Mouse (Mus musculus) v-Abl transformed pro-B cells (cell line): ENCODE data around the gene Ccdc187.

ENCODE experiments used
- in situ Hi-C, 2 experiments: fragments of 400-800 bp; cut with MboI; formaldehyde crosslinking; loops; one replicate each; pipeline ENCODE4 v1.15.1; 2025; ENCODE audit not compliant: unreplicated experiment in 2 of 2

The Ccdc187 gene

GRCm38 (mm10) chr2:26298208-26298855 is 4.0 kb upstream of the Ccdc187 start:
- in situ Hi-C loops = no loop called here

- in situ Hi-C loops = no loop called here
Measured at GRCm38 (mm10) chr2:26296606-26297195, 2.3 kb upstream of the Ccdc187 start.

DNA sequence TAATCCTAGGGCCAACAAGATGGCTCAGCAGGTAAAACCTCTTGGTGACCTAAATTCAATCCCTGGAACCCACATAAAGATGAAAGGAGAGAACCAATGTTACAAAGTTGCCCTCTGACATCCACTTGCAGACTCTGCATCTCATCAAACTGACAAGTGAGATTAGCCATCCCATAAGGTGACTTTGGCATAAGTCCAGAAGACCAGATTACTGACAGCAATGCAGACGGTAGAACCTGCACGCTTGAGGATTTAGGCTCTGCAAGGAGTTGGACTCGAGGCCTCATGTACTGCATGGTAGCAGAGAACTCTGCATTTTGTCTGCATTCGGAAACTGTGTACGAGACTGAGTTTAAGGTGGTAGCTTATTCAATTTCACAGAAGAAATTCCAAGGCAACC is 4.2 kb downstream of the Ccdc187 start:
- in situ Hi-C loops = no loop called here

DNA sequence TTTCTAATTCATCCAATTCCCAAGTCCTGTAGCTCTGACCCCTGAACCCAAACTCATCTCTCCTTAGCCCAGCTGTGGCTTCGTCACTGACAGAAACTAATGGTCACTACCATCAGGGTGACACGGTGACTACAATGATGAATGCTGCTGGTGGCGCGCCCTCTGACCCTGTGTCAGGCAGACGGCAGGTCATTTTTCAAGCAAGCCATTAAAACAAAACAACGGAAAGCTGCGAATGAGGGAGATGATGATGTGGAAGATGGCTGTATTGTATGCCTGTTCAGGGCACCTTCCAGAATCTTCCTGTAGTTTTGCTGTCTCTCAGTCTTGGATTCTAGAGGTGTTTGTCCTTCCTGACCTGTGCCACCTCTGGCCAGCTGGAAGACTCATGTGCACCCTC is 8.0 kb downstream of the Ccdc187 start:
- in situ Hi-C loops = no loop called here

DNA sequence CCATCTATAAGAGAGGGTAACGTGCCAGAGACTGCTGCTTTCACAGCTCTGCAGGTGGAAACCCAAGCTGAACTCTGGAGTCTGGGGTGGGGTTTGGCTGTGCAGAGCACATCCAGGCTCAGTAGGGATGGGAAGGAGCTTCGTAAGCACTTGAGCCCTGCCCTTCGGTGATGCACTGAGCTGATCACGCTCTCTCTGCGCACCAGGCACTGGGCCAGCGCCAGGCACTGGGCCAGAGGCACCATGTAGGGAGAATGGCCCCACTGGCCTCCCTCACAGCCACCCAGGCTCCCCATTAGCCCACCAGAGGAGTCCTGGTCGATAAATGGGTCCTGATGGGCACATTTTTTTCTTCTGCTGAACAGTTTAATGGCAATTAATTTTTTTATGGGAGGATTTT is 8.6 kb downstream of the Ccdc187 start:
- in situ Hi-C loops = no loop called here

DNA sequence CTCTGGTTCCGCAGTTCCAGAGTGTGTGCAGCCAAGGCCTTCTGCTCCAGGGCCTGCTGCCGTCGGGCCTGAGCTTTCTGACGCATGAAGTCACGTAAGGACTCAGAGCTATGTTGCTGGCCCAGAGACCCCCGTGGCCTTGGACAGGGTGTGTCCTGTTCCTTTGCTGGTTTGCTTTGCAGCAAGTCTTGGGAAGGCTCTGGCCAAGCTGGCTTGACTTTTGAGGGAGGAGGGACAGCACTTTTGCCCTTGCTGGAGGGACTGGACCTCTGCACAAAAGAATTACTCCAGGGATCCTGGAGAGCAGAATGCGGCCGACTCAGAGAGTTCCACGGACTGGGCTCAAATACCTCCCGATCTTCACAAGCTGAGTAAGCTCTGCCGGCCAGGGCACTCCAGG is 13.8 kb downstream of the Ccdc187 start:
- in situ Hi-C loops = no loop called here

DNA sequence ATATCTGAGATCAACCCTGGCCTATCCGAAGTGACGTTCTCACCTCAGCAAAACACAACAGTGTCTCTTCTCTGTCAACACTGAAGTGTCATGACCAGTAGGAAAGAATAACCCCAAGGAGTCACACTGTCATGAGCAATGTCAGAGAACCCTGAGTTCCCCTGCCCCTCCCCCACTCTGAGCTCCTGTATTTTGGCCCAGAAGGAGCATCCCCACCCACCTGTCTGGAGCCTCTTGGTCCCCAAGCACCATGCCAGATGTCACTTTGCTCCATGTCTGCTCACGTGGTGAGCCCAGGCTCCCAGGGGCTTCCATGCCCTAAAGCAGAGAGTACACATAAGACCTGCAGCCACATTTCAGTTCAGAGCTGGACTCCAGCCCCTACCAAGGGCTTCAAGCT is 14.6 kb downstream of the Ccdc187 start:
- in situ Hi-C loops = loop anchor here (5.0 to 10.0 kb wide), 2 partner anchors 102 to 105 kb away; no protein-coding TSS in a partner anchor

DNA sequence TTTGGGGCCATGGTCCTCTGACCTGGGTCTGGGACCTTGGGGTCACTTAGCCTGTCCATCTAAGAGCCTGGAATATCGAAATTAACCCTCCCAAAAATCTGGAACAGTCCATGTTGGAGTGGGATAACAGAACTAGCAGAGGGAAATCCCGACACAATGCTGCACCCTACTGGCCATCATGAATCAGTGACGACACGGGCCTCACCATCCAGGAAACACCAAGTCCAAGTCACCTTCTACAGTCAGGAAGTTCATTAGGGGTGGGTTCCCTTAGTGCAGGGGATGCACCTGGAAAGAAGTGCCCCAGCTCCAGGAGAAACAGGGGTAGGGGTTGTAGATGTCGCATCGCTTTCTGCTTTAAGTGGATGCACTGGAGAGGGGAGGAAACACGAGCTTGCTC is 20.7 kb downstream of the Ccdc187 start:
- in situ Hi-C loops = loop anchor here in 1 of 2 experiments (10.0 kb wide), 1 partner anchor 99 kb away; no protein-coding TSS in a partner anchor

DNA sequence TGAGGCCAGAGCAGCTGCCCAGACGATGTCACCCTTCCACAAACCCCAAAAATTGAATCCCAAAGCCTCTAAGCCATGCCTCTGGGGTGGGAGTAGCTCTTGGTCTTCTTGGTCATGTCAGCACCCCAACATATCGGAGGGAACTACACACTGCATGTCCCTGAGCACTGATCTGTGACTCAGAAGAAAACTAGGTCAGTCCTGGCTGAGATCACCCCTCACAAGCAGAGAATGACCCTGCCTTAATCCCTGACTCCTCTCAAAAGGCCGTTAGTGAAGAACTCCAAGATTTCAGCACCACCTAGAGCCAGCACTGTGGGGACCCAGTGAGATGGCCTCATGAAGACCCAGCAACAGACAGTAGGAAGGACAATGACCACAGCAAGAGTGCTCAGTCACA is 26.1 kb downstream of the Ccdc187 start:
- in situ Hi-C loops = no loop called here

GRCm38 (mm10) chr2:26266066-26266742 is 28.2 kb downstream of the Ccdc187 start:
- in situ Hi-C loops = no loop called here

DNA sequence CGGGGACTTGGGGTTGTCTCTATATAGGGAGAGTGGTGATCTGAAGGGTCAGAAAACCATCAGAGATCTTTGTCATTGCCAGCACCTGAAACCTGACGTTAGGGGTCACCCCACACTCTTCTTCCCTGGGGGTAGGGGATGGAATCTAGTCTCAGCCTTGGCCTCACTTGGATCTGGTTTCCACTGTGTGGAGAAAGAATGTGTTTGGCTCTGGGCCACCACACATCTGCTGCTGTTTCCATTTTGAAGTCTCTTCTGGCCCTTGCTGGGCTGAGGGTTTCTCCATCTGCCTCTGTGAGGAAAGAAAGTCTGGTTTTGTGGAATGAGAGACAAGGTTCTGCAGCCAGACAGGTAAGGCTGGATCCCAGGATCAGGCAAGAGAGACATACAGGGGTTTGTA is 29.3 kb downstream of the Ccdc187 start:
- in situ Hi-C loops = no loop called here

DNA sequence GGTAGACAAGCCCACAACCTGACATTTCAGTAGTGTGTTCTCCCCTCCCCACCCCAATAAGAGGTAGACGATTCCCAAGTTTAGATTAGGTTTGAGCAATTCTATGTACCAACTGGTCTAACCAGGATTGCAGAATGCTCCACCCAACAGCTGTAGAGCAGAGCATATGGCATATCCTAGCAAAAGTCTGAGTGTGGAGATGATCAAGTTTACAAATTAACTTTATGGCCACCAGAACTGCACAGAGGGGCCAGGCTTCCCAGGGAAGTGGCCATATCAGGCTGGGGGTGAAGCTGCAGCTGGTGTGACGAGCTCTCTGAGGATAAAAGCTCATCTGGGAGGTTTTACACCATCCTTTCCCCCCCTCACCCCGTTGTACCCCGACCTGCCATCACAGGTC is 29.7 kb downstream of the Ccdc187 start:
- in situ Hi-C loops = no loop called here

DNA sequence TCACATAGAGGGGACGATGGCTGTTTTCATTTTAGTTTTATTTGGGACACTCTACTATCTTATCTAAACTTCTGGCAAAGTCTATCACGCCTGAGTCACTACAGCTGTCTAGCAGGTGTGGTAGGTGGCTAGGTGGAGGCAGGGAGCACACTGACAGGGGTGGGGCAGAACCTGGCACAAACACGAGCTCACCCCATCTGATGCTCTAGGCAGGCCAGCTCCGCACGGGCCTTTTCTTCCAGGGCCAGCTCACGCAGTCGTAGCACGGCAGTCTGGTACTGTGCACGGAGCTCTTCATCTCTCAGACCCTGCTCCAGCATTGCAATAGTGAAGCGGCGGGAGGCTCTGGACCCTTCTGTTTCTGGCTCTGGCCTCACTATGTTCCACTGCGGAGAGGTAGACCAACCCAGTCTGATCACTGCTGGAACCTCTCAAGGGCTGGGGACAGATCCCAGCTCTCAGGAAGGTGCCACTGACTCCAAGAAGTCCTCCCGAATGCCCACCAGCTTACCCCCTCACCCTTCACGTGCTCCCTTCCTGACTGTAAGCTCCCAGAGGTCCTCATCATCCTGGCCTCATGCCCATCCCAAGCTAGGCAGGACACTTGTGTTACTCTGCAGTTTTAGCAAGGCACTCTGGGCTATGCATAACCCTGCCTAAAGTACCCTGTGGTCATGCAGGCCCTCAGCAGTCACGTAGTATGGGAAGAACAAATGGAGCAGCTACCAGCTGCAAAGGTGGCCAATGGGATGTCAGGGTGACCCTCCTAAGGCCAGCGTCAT is 36.9 kb downstream of the Ccdc187 start:
- in situ Hi-C loops = no loop called here

DNA sequence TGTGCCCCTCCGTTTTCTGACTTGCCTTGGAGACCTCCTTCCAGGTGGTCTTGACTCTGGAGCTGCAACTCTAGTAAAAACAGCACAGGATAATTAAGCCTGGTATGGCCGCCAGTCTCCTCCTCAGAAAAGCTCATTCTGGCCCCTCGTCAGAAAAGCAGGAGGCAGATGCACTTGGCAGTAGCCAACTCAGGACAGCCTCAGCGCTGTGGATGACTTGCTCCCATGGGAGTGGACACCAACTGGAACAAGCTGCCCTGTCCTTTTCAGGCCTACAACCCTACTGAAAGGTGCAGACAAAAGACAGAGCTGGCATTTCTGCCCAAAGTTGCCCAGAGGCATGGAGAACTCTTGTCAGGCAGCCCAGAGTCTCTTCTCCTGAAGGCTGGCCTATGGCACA is 39.5 kb downstream of the Ccdc187 start:
- in situ Hi-C loops = no loop called here

DNA sequence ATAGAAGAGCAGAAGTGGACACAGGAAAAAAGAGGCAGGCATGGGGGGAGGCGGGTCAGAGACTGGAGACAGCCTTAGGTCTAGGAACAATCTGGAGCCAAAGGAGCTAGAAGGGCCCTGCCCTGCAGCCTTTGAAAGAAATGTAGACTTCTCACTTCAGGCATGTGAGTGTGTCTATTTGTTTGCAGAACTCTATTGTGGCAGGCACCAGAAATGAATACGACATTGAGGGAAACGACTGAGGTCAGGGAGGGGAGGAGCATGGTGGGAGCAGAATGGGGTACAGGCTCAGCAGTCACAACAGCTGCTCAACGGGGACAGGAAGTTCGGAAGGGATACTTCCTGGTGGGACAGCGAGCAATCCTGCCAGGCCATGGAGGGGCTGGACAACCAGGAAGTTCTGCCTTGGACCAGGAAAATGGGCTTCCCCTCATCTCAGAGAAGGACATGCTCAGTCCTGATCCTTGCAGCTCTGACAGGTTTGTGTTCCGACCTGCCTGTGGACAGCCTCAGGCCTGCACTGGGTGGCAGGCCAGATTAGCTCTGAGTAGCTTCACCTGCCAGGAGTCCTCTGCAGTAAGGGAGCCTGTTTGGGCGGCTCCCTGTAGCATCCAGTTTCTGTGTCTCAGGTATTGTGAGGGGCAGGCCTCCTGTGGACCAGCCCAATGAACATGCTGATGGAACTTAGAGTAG is 41.7 kb downstream of the Ccdc187 start:
- in situ Hi-C loops = no loop called here

DNA sequence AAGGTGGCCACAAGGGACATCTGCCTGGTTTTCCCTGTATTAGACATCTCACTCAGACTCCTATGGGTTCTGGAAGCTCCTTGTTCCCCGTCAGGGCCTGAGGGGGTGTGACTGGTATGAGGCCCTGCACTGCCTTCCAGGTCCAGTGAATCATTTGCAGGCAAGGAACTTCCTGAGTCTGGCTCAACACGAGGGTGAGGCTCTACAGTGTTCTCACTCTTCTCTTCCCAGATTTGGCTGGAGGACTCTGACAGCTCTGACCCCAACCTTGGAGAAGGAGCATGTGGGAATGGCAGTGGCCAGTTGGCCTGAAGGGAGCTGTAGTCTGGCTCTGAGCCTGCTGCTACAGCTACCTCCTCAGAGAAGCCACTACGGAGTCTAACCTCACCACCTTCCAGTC is 46.8 kb downstream of the Ccdc187 start:
- in situ Hi-C loops = no loop called here

- in situ Hi-C loops = no loop called here
Measured at GRCm38 (mm10) chr2:26240841-26241240, 53.5 kb downstream of the Ccdc187 start.

- in situ Hi-C loops = no loop called here
Measured at GRCm38 (mm10) chr2:26240330-26240729, 54.0 kb downstream of the Ccdc187 start.

DNA sequence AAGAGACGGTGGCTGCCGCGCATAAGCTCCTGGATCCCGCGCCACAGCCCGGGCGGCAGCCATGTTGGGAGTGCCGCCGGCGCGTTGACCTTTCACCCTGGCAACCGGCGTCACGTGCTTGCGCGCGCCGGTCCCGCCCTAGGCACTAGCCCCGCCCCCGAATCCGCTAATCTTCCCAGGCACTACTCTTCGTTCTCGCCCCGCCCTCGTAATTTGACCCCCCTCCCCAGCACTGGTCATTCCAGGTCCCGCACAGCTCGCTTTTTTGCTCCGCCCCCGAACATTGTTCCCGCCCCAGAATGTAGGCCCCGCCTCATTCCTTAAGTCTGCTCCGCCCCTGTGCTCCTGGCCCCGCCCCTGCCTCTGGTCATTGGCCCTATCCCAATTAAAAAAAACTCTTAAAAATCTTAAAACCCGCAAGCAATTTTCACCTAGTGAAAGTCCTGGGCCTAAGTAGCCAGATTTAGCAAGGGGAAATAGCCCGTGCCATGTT is 57.0 kb downstream of the Ccdc187 start, which contains the start of gene Qsox2:
Qsox2 (minus strand) TSS at position 236 of the 493 bp plus-strand sequence.
- in situ Hi-C loops = no loop called here

- in situ Hi-C loops = no loop called here
Measured at GRCm38 (mm10) chr2:26236681-26237289, 57.6 kb downstream of the Ccdc187 start.
